Mouse (Mus musculus) small intestine, adult 2 months (tissue): Measurements from ENCODE around the gene Tmem269. TPM values are rescaled to one million over a fixed set of nuclear protein-coding genes. Genes with fewer than 3 reads are reported as not detected.
A peak's percentile ranks its signal among the peaks of the same experiment; 100 is the strongest.

Experiments used
- H3K27ac ChIP-seq: fragments of 200-500 bp; 2 replicates; pipeline ENCODE4 v1.5.1; 2012; ENCODE audit warnings: low read depth, low read length, control low read depth, inconsistent platforms; ENCODE audit not compliant: insufficient read depth
- H3K27me3 ChIP-seq: fragments of 200-500 bp; 2 replicates; pipeline ENCODE4 v1.6.1; 2012; ENCODE audit warnings: mild to moderate bottlenecking, moderate library complexity, low read length, inconsistent platforms; ENCODE audit not compliant: control insufficient read depth, insufficient read depth
- H3K36me3 ChIP-seq: fragments of 200-500 bp; 2 replicates; pipeline ENCODE4 v1.6.1; 2012; ENCODE audit warnings: mild to moderate bottlenecking, low read length, control low read depth, inconsistent platforms; ENCODE audit not compliant: control insufficient read depth, insufficient read depth
- H3K4me1 ChIP-seq: fragments of 200-500 bp; 2 replicates; pipeline ENCODE4 v1.6.1; 2012; ENCODE audit warnings: low read length, inconsistent platforms, mixed read lengths; ENCODE audit not compliant: control insufficient read depth, insufficient read depth, insufficient read length
- H3K4me3 ChIP-seq: fragments of 200-500 bp; 2 replicates; pipeline ENCODE4 v1.5.1; 2012; ENCODE audit warnings: low read depth, mild to moderate bottlenecking, control low read depth, inconsistent platforms, low read length, moderate library complexity
- CTCF ChIP-seq: fragments of 200-500 bp; IDR thresholded peaks from 2 replicates; pipeline ENCODE4 v1.5.1; 2012; ENCODE audit warnings: low read depth, mild to moderate bottlenecking, control low read depth, inconsistent platforms, low read length, moderate library complexity, mixed read lengths; ENCODE audit not compliant: insufficient replicate concordance, insufficient read length; ENCODE audit errors: extremely low read depth
- POLR2A ChIP-seq: fragments of 200-500 bp; IDR thresholded peaks from 2 replicates; pipeline ENCODE4 v1.6.1; 2012; ENCODE audit warnings: low read depth, mild to moderate bottlenecking, control low read depth, inconsistent platforms, low read length, moderate library complexity
- WGBS: fragments of 180-500 bp; shearing (Covaris S2); methylation state at CpG from one replicate; pipeline ENCODE4 v1.1.7; 2018; 5-methylcytosine and 5-hydroxymethylcytosine counted together
- polyA plus RNA-seq: library from polyadenylated mRNA; depleted of rRNA; stranded (reverse); fragments of >200 nt; gene quantifications from 2 replicates; pipeline ENCODE4 v1.2.3, GENCODE M21; 2012

Tmem269 gene
- polyA plus RNA-seq, 1 experiment, result 0.09 TPM

DNA sequence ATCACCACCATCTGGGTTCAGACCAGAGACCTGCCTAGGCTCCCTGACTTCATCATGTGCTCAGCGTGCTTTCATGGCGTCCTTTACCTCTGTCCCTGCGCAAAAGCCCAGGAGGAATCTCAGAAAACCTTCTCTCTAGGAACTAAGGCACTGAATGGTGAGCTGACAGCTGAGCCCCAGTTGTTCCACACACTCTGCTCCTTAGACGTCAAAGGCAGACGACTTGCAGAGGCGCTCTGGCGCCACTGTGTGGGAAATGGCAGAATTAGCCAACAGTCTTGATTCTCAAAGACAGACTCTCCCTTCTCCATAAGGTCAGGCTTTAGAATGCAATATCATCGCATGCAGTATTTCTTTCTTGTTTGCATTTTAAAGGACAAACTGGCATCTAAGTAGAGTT lies 13.3 kb downstream of the Tmem269 start:
- no peak overlapping the region for H3K4me3 ChIP-seq
- 0 out of 2 replicates have a peak, but pooled peaks cover 1% of the 10 kb centered on the region for H3K36me3 ChIP-seq
- no peaks in the 10 kb centered on the region for H3K4me1 ChIP-seq
- H3K27ac ChIP-seq, result no peak overlapping the region
- TF ChIP-seq CTCF, result peak; percentile 71; the same call in 1 of the 2 replicates
- TF ChIP-seq POLR2A, result no peak
- 20% methylated on average over 8 of the region's 8 CpGs for WGBS
- H3K27me3 ChIP-seq, result no peaks in the 10 kb centered on the region

GRCm38 (mm10) chr4:119198105-119198504 lies 19.9 kb downstream of the Tmem269 start:
- H3K4me3 ChIP-seq, result no peak overlapping the region
- H3K4me1 ChIP-seq, result no peaks in the 10 kb centered on the region
- no peak overlapping the region for H3K27ac ChIP-seq
- no peaks in the 10 kb centered on the region for H3K27me3 ChIP-seq
- 0 out of 2 replicates have a peak, but pooled peaks cover 1% of the 10 kb centered on the region for H3K36me3 ChIP-seq
- 86% methylated on average over 6 of the region's 6 CpGs for WGBS
- TF ChIP-seq POLR2A (no peak), CTCF (no peak)

DNA sequence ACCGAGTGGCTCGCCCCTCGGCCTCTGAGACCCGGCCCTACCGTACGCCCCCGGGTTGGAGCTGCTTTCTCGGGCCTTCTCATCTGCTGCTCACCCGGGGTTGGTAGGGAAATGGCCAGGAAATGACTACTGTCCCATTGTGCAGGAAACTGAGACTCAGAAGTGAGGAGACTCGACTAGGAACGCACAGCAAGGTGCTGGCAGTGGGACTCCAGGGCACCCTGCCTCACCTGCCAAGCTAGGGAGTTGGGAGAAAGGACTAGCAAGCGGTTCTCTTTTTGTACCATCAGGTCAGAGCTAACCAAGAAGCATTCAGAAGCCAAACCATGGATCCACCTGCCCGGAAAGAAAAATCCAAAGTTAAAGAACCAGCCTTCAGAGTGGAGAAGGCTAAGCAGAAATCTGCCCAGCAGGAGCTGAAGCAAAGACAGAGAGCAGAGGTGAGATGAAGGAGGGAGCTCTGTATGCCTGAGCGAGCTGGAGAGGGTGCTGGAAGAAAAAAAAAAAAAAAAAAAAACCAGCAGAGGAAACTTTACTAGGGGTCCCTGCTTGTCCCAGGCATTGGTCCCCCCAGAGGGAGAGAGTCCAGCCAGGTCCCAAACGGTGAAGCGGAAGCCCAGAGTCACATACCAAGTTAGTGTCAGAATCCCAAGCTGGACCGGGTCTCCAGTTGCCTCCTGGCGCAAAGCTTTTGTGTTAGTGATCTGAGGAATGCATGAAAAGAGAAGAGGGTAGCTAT lies 22.3 kb downstream of the Tmem269 start:
- H3K27ac ChIP-seq, result no peak overlapping the region
- no peaks in the 10 kb centered on the region for H3K4me1 ChIP-seq
- 24% methylated on average over 14 of the region's 18 CpGs for WGBS
- H3K27me3 ChIP-seq, result no peaks in the 10 kb centered on the region
- TF ChIP-seq POLR2A (no peak), CTCF (no peak)
- peak overlapping the region; percentile 87 for H3K4me3 ChIP-seq
- no peaks in the 10 kb centered on the region for H3K36me3 ChIP-seq

DNA sequence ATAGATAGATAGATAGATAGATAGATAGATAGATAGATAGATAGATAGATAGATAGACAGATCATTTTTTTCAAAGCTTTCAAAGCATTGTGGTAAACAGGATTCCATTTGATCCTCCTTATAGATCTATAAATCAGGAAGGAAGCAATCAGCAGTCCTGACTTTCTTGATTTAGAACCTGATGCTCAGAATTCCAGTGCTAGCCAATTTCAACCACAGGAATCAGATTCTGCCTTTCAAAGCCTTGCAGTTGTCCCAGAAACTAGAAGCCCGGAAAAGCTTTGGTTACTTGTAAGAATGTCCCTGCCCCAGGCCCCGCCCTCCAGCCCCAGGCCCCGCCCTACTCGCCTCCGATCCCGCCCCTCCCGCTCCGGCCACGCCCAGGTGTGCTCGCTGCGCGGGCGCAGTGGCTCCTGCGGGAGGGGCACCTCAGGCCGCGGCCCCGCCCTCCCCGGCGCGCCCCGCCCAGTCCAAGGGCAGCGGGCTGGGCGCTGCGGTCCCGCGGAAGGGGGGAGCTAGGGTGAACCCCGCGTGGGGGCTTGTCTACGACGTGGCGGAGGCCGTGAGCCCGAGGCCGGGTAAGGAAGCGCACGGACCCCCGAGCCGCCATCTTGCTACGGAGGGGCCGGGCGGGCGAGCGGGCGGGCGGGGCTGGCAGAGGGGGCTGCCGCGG lies 23.0 kb downstream of the Tmem269 start, which contains the start of gene Svbp:
Gene Svbp, plus strand, starts transcription at position 398 of the 673 bp plus-strand sequence.
- under 1% methylated on average over 35 of the region's 47 CpGs for WGBS
- no peaks in the 10 kb centered on the region for H3K4me1 ChIP-seq
- peak within 1 kb of the TSS; percentile 87 for H3K4me3 ChIP-seq
- no peaks in the 10 kb centered on the region for H3K36me3 ChIP-seq
- TF ChIP-seq CTCF, result no peak
- TF ChIP-seq POLR2A, result peak; percentile 37; the same call in 1 of the 2 replicates
- H3K27me3 ChIP-seq, result no peaks in the 10 kb centered on the region
- no peak within 1 kb of the TSS for H3K27ac ChIP-seq

DNA sequence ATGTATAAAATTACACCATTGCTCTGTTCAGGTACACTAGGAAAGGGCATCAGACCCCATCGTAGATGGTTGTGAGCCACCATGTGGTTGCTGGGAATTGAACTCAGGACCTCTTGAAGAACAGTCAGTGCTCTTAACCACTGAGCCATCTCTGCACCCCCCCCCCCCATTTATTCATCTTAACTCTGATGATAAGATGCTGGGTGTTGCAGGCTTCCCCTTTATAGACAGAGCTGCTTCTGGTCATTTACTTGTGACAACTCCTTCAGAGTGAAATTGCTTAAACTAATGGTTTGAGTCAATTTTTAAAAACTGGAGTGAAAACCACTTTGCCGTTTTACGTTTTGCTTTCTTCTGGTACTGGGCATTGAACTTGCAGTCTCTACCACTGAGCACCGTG lies 25.3 kb downstream of the Tmem269 start:
- 88% methylated on average over 4 of the region's 4 CpGs for WGBS

DNA sequence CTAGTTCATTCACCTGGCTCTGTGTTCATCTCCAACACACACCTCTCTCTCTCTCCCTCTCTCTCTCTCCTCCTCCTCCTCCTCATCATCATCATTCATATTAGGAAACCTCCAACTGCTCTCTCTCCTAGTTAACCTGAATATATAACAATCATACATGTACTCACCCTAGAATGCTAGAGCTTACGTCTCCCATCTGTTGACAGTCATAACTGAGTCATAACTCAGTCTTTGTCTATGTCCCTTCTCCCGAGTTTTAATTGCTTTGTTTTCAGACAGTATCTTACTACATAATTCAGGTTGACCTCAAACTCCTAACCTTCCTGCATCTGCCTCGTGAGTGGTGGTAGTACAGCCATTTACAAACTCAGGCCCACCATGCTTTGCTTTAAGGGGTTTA lies 26.7 kb downstream of the Tmem269 start:
- Histone ChIP-seq H3K27ac (no peak overlapping the region), H3K36me3 (no peaks in the 10 kb centered on the region), H3K4me3 (no peak overlapping the region), H3K4me1 (no peaks in the 10 kb centered on the region), H3K27me3 (no peaks in the 10 kb centered on the region; the same call in 1 of the 2 replicates)
- TF ChIP-seq CTCF (no peak), POLR2A (no peak)
- 62% methylated on average over 3 of the region's 3 CpGs for WGBS

More for the DNA sequence above, 25.3 kb downstream of the Tmem269 start:
- H3K27ac ChIP-seq, result no peak overlapping the region
- TF ChIP-seq POLR2A (no peak), CTCF (no peak)
- H3K27me3 ChIP-seq, result no peaks in the 10 kb centered on the region; the same call in 1 of the 2 replicates
- no peak overlapping the region for H3K4me3 ChIP-seq
- H3K4me1 ChIP-seq, result no peaks in the 10 kb centered on the region
- no peaks in the 10 kb centered on the region for H3K36me3 ChIP-seq

DNA sequence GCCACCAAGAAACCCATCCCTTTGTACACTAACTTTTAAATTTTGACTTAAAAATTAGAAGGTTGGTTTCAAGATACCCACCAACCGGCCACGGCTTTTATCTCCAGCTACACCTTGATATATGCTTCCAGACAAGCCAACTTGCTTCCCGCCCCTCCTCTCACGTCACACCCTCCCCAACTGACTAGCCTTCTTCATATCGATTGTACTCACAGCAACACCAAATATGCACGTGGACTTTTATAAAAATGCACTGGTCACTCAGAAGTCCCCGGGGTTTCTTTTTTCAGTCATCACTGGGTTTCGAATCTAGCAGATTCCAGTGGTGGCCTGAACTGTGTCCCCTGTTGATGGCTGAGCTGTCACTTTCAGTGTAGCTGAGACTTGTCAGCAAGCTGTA lies 27.4 kb downstream of the Tmem269 start:
- H3K4me1 ChIP-seq, result no peaks in the 10 kb centered on the region
- no peak overlapping the region for H3K4me3 ChIP-seq
- H3K27me3 ChIP-seq, result no peaks in the 10 kb centered on the region; the same call in 1 of the 2 replicates
- H3K36me3 ChIP-seq, result no peaks in the 10 kb centered on the region
- WGBS, result 52% methylated on average over 8 of the region's 8 CpGs
- H3K27ac ChIP-seq, result no peak overlapping the region
- no peak for TF ChIP-seq POLR2A
- TF ChIP-seq CTCF, result no peak
